Mouse (Mus musculus) NIH3T3 (cell line): ENCODE results near the gene Matn4.
"Not testable (repeated sequence)": the region's sequence is repeated elsewhere in the genome, so short reads cannot be mapped to it uniquely, and the experiment has no call there.

Experiments used
- DNase-seq: peaks from one replicate; pipeline ENCODE4 v3.0.0-alpha.2; 2012; ENCODE audit warnings: low read depth

Gene Matn4

GRCm38 (mm10) chr2:164366947-164367346, 38.0 kb downstream of the Matn4 start:
- DNase-seq, result no peak

DNA sequence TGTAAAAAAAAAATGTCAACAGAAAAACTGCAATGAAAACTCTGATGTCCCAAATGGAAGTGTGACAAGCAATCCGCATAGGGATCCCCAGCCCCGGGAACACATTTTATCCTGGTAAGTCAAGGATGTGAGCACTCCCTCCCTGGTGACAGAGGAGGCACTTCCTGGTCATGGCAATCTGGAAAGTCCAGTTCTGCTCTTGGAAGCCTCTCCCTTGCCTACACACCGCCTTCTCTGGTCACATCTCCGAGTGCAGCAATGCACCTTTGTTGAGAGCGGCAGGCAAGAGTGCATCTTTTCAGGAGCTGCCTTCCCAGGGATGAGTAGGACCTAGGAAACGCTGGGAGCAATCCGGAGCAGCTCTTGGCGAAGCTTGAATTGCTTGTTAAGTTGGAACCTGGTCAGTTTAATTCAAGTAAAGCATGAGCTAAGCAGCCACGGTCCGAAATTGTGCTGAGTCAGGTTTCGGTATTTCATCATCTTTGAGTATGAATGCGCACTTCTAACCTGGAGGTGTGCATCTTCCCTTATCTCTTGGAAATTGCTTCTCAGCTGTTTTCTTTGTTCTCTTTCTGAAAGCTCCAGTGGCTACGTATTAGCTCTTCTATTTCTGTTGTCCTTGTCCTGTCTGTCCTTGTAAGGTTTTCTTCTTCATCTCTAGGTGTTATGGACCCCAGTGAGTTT, 43.8 kb downstream of the Matn4 start:
- no peak for DNase-seq

GRCm38 (mm10) chr2:164359668-164360067, 45.3 kb downstream of the Matn4 start:
- DNase-seq, result no peak

DNA sequence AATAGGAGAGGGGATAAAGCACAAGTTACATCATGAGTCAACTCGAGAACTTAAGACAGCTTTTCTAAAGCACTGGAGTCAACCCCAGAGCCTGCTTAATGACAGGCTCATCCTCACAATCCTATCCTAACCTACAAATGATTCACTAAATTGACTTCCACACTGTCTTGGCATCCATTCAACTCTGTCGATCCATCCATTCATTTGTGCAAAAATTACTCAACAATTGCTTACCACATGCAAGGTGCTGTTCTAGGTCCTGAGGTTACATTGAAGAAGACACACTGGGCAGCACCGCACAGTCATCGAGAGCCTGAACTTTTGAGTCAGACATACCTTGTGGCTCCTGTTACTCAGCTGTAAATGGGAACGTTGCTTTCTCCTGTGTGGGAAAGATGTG, 45.9 kb downstream of the Matn4 start:
- DNase-seq, result peak; percentile 58

- peak; percentile 24 for DNase-seq
Observed at GRCm38 (mm10) chr2:164358373-164358772, 46.6 kb downstream of the Matn4 start.

- DNase-seq, result peak; percentile 83
Observed at GRCm38 (mm10) chr2:164356177-164356967, 48.6 kb downstream of the Matn4 start.

DNA sequence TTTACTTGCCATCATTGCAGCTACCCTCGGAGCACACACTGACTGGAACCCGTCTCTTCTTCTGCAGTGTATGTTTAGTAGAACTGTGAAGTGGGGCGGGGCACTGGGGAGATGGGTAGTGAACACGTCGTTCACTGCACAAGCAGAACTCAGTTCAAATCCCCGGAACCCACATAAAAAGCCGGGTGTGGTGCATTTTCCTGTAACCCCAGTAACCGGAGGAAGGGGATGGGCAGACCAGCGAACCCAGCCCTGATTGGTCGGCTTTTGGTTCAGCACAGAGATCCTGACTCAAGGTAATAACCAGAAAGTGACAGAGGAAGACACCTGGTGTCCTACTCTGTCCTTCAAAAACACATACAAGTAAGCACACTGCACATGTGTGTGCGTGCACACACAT, 51.6 kb downstream of the Matn4 start:
- no peak for DNase-seq

DNA sequence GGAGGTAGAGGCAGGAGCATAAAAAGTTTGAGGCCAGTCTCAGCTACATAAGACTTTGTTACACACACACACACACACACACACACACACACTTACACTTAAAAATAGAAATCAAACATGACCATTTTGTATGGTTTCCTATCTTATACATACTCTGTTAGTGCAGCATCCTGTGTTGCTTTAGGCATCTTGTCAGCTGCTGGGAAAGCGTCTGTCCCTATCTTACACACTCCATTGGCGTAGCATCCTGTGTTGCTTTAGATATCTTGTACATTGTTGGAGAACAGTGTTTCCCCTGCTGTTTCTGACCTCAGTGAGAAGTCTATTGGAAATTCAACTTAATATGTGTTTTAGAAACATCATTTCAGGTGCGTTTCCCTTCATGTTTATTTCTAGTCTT, 52.3 kb downstream of the Matn4 start:
- DNase-seq, result no peak

GRCm38 (mm10) chr2:164348980-164349379, 56.0 kb downstream of the Matn4 start:
- DNase-seq, result peak; percentile 64

GRCm38 (mm10) chr2:164347697-164348096, 57.3 kb downstream of the Matn4 start:
- DNase-seq, result not testable (repeated sequence)

DNA sequence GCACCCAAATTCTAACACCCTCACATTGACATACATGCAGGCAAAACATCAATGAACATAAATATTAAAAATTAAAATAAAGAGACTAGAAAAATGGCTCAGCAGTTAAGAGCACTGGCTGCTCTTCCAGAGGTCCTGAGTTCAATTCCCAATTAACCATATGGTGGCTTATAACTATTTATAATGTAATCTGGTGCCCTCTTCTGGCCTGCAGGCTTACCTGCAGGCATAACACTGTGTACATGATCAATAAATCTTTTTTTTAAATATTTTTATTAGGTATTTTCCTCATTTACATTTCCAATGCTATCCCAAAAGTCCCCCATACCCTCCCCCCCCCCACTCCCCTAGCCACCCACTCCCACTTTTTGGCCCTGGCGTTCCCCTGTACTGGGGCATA, 61.2 kb downstream of the Matn4 start:
- DNase-seq, result not testable (repeated sequence)
